Mouse (Mus musculus): ENCODE measurements around the gene Arl13a. TPM values are rescaled to one million over a fixed set of nuclear protein-coding genes. Genes with fewer than 3 reads are reported as not detected.
A peak's percentile ranks its signal among the peaks of the same experiment; 100 is the strongest.
"Not testable (repeated sequence)": the region's sequence is repeated elsewhere in the genome, so short reads cannot be mapped to it uniquely, and the experiment has no call there.

Gene Arl13a
- not detected for total RNA-seq (2021)

GRCm38 (mm10) chrX:134187201-134187600 is at the start of gene Arl13a:
TSS of gene Arl13a (plus strand) at chrX:134187501.
- not testable (repeated sequence) for DNase-seq (ENCODE audit: extremely low spot score in 1 of 2, low spot score in 1 of 2)

GRCm38 (mm10) chrX:134140024-134140423 is 47.3 kb upstream of the Arl13a start:
- no peak for DNase-seq (ENCODE audit: extremely low spot score in 1 of 2, low spot score in 1 of 2)

- DNase-seq (ENCODE audit: extremely low spot score in 1 of 2, low spot score in 1 of 2) = no peak
Measured at GRCm38 (mm10) chrX:134141551-134141950, 45.8 kb upstream of the Arl13a start.

- DNase-seq (ENCODE audit: extremely low spot score in 1 of 2, low spot score in 1 of 2) = no peak
Measured at GRCm38 (mm10) chrX:134141986-134142385, 45.3 kb upstream of the Arl13a start.

- DNase-seq (ENCODE audit: extremely low spot score in 1 of 2, low spot score in 1 of 2) = no peak
Measured at GRCm38 (mm10) chrX:134158151-134158550, 29.1 kb upstream of the Arl13a start.

- no peak for DNase-seq (ENCODE audit: extremely low spot score in 1 of 2, low spot score in 1 of 2)
Measured at GRCm38 (mm10) chrX:134160442-134160841, 26.9 kb upstream of the Arl13a start.

- no peak for DNase-seq (ENCODE audit: extremely low spot score in 1 of 2, low spot score in 1 of 2)
Measured at GRCm38 (mm10) chrX:134162043-134162720, 25.1 kb upstream of the Arl13a start, which contains the start of gene Xkrx. TSS of gene Xkrx (minus strand) at chrX:134162076.

GRCm38 (mm10) chrX:134162826-134163225 is 24.5 kb upstream of the Arl13a start:
- peak in 1 of 2 experiments; percentile 3 for DNase-seq (ENCODE audit: extremely low spot score in 1 of 2, low spot score in 1 of 2)

GRCm38 (mm10) chrX:134163484-134163883 is 23.8 kb upstream of the Arl13a start:
- DNase-seq (ENCODE audit: extremely low spot score in 1 of 2, low spot score in 1 of 2) = no peak

- DNase-seq (ENCODE audit: extremely low spot score in 1 of 2, low spot score in 1 of 2) = no peak
Measured at GRCm38 (mm10) chrX:134170584-134170983, 16.7 kb upstream of the Arl13a start.

GRCm38 (mm10) chrX:134174699-134175098 is 12.6 kb upstream of the Arl13a start:
- DNase-seq (ENCODE audit: extremely low spot score in 1 of 2, low spot score in 1 of 2) = no peak

- DNase-seq (ENCODE audit: extremely low spot score in 1 of 2, low spot score in 1 of 2) = no peak
Measured at GRCm38 (mm10) chrX:134208491-134208890, 21.2 kb downstream of the Arl13a start.

GRCm38 (mm10) chrX:134211151-134211642 is 23.9 kb downstream of the Arl13a start:
- DNase-seq (ENCODE audit: extremely low spot score in 1 of 2, low spot score in 1 of 2) = no peak

GRCm38 (mm10) chrX:134218161-134218560 is 30.9 kb downstream of the Arl13a start:
- no peak for DNase-seq (ENCODE audit: extremely low spot score in 1 of 2, low spot score in 1 of 2)

GRCm38 (mm10) chrX:134220618-134221017 is 33.3 kb downstream of the Arl13a start:
- DNase-seq (ENCODE audit: extremely low spot score in 1 of 2, low spot score in 1 of 2) = no peak

- no peak for DNase-seq (ENCODE audit: extremely low spot score in 1 of 2, low spot score in 1 of 2)
Measured at GRCm38 (mm10) chrX:134221856-134222255, 34.6 kb downstream of the Arl13a start, which contains the start of gene Nox1. TSS of gene Nox1 (minus strand) at chrX:134221956.

GRCm38 (mm10) chrX:134233048-134233447 is 45.7 kb downstream of the Arl13a start:
- no peak for DNase-seq (ENCODE audit: extremely low spot score in 1 of 2, low spot score in 1 of 2)

- no peak for DNase-seq (ENCODE audit: extremely low spot score in 1 of 2, low spot score in 1 of 2)
Measured at GRCm38 (mm10) chrX:134238266-134238665, 51.0 kb downstream of the Arl13a start.

- DNase-seq (ENCODE audit: extremely low spot score in 1 of 2, low spot score in 1 of 2) = no peak
Measured at GRCm38 (mm10) chrX:134245946-134246345, 58.6 kb downstream of the Arl13a start.

GRCm38 (mm10) chrX:134248202-134248601 is 60.9 kb downstream of the Arl13a start:
- DNase-seq (ENCODE audit: extremely low spot score in 1 of 2, low spot score in 1 of 2) = no peak
